Comparison of ENCODE assay signal across 22 mouse cellular contexts in the genomic region with DNA sequence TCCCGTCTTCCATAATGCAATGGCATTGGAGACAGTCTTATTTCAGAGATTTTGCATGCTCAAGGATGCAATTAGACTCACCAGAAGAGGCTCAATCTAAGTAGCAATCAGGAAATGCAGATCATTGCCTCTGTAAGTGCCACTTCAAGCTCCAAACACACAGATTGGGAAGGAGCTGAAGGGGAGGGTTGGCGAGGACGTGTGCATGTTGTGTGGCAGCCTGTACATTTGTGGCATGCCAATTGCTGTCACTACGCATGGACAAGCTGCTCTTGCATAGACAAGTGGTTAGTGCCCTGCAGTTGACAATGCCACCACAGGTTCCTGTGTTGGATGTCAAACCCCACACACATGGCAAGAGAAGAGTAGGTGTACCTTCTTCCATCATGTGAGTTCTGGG.
DNase-seq lines count a peak whose midpoint lies in the region; ATAC-seq and TF ChIP-seq lines count a peak whose summit lies in the region.
"Had no signal": no experiment of that assay in that cellular context is flagged by ENCODE, and none has a peak within 500 bp of the region (broad histone marks: within the 10 kb centered on the region; RNA-seq: fewer than 3 reads in every experiment).

No protein-coding gene starts in this region.

- H3K36me3 ChIP-seq in forebrain, postnatal 0 days (ENCODE audit: insufficient read depth): no peaks in the 10 kb centered on the region
- no peaks in the 10 kb centered on the region for H3K36me3 ChIP-seq in forebrain, embryonic 13.5 days (ENCODE audit: poor library complexity, severe bottlenecking)
- no peaks in the 10 kb centered on the region for H3K36me3 ChIP-seq in midbrain, embryonic 11.5 days (ENCODE audit: control insufficient read depth, insufficient read depth, low read length)
- no peaks in the 10 kb centered on the region for H3K36me3 ChIP-seq in midbrain, embryonic 10.5 days
- no peaks in the 10 kb centered on the region for H3K36me3 ChIP-seq in intestine, postnatal 0 days (ENCODE audit: control insufficient read depth, insufficient read depth)
- H3K36me3 ChIP-seq: embryonic facial prominence, embryonic 13.5 days; embryonic facial prominence, embryonic 15.5 days; forebrain, embryonic 10.5 days; forebrain, embryonic 15.5 days had no signal

- H3K9ac ChIP-seq in forebrain, postnatal 0 days: no peak overlapping the region
- no peak overlapping the region for H3K9ac ChIP-seq in forebrain, embryonic 13.5 days
- no peak overlapping the region for H3K9ac ChIP-seq in midbrain, embryonic 11.5 days (ENCODE audit: low read length)
- H3K9ac ChIP-seq in intestine, postnatal 0 days (ENCODE audit: low read depth, low read length): no peak overlapping the region
- H3K9ac ChIP-seq: embryonic facial prominence, embryonic 13.5 days; embryonic facial prominence, embryonic 15.5 days; forebrain, embryonic 15.5 days had no signal

- no peak overlapping the region for H3K4me2 ChIP-seq in forebrain, postnatal 0 days (ENCODE audit: low read depth)
- H3K4me2 ChIP-seq in forebrain, embryonic 13.5 days: no peak overlapping the region
- no peak overlapping the region for H3K4me2 ChIP-seq in midbrain, embryonic 11.5 days
- H3K4me2 ChIP-seq in intestine, postnatal 0 days (replicated peaks; ENCODE audit: low read depth): no peak overlapping the region
- H3K4me2 ChIP-seq: embryonic facial prominence, embryonic 13.5 days; embryonic facial prominence, embryonic 15.5 days; forebrain, embryonic 15.5 days had no signal

- H3K27me3 ChIP-seq in forebrain, postnatal 0 days (ENCODE audit: insufficient read depth, low read length): no peaks in the 10 kb centered on the region
- H3K27me3 ChIP-seq in forebrain, embryonic 13.5 days: no peaks in the 10 kb centered on the region
- no peaks in the 10 kb centered on the region for H3K27me3 ChIP-seq in midbrain, embryonic 11.5 days (ENCODE audit: control insufficient read depth, insufficient read depth, low read length)
- H3K27me3 ChIP-seq in midbrain, embryonic 10.5 days (ENCODE audit: low read depth, poor library complexity, severe bottlenecking): no peaks in the 10 kb centered on the region
- H3K27me3 ChIP-seq in intestine, postnatal 0 days (replicated peaks; ENCODE audit: control insufficient read depth, insufficient read depth, low read length): no peaks in the 10 kb centered on the region
- H3K27me3 ChIP-seq: embryonic facial prominence, embryonic 13.5 days; embryonic facial prominence, embryonic 15.5 days; forebrain, embryonic 15.5 days had no signal

- H3K4me1 ChIP-seq in forebrain, postnatal 0 days (ENCODE audit: insufficient read depth): no peaks in the 10 kb centered on the region; the same call in 1 of the 2 replicates
- H3K4me1 ChIP-seq in forebrain, embryonic 13.5 days: no peaks in the 10 kb centered on the region
- H3K4me1 ChIP-seq in midbrain, embryonic 11.5 days (ENCODE audit: control insufficient read depth, insufficient read depth, low read length): no peaks in the 10 kb centered on the region
- peaks cover 12% of the 10 kb centered on the region for H3K4me1 ChIP-seq in midbrain, embryonic 10.5 days
- H3K4me1 ChIP-seq in intestine, postnatal 0 days (replicated peaks; ENCODE audit: control insufficient read depth, insufficient read depth, low read length): no peaks in the 10 kb centered on the region
- H3K4me1 ChIP-seq: embryonic facial prominence, embryonic 13.5 days; embryonic facial prominence, embryonic 15.5 days; forebrain, embryonic 15.5 days had no signal

- peak; percentile 63 for ATAC-seq in forebrain, postnatal 0 days
- no peak for ATAC-seq in forebrain, embryonic 13.5 days
- no peak for ATAC-seq in midbrain, embryonic 11.5 days (ENCODE audit: low FRiP score)
- no peak for ATAC-seq in intestine, postnatal 0 days
- ATAC-seq: forebrain, embryonic 15.5 days had no signal

- 58% methylated on average over 4 of the region's 4 CpGs for WGBS in forebrain, postnatal 0 days
- WGBS in forebrain, embryonic 13.5 days: 77% methylated on average over 4 of the region's 4 CpGs
- 89% methylated on average over 4 of the region's 4 CpGs for WGBS in midbrain, embryonic 11.5 days
- WGBS in midbrain, embryonic 10.5 days: 92% methylated on average over 4 of the region's 4 CpGs
- 88% methylated on average over 4 of the region's 4 CpGs for whole genome bisulfite sequencing in intestine, postnatal 0 days

- no peaks in the 10 kb centered on the region for H3K9me3 ChIP-seq in forebrain, postnatal 0 days (ENCODE audit: low read length)
- H3K9me3 ChIP-seq in forebrain, embryonic 13.5 days (replicated peaks): no peaks in the 10 kb centered on the region
- no peaks in the 10 kb centered on the region for H3K9me3 ChIP-seq in midbrain, embryonic 11.5 days (ENCODE audit: control insufficient read depth, low read length)
- no peaks in the 10 kb centered on the region for H3K9me3 ChIP-seq in midbrain, embryonic 10.5 days (replicated peaks)
- no peaks in the 10 kb centered on the region for H3K9me3 ChIP-seq in intestine, postnatal 0 days (ENCODE audit: control insufficient read depth)
- H3K9me3 ChIP-seq: embryonic facial prominence, embryonic 13.5 days; embryonic facial prominence, embryonic 15.5 days; forebrain, embryonic 10.5 days; forebrain, embryonic 15.5 days had no signal

- H3K27ac ChIP-seq in forebrain, postnatal 0 days (ENCODE audit: low read depth, low read length): no peak overlapping the region
- H3K27ac ChIP-seq in forebrain, embryonic 13.5 days: no peak overlapping the region
- H3K27ac ChIP-seq in midbrain, embryonic 11.5 days (ENCODE audit: low read depth, low read length): no peak overlapping the region
- H3K27ac ChIP-seq in midbrain, embryonic 10.5 days (replicated peaks): no peak overlapping the region
- H3K27ac ChIP-seq in intestine, postnatal 0 days (ENCODE audit: low read depth, low read length): no peak overlapping the region
- H3K27ac ChIP-seq: embryonic facial prominence, embryonic 13.5 days; embryonic facial prominence, embryonic 15.5 days; forebrain, embryonic 10.5 days; forebrain, embryonic 15.5 days had no signal

- peak; percentile 30 for DNase-seq in forebrain, postnatal 0 days
- DNase-seq in midbrain, embryonic 11.5 days (ENCODE audit: low spot score, missing footprints): peak; percentile 45
- DNase-seq in midbrain, embryonic 10.5 days (ENCODE audit: low spot score): no peak
- DNase-seq in brain, adult 2 months (ENCODE audit: low read depth, low spot score): peak; percentile 10
- DNase-seq in brain, embryonic 14.5 days (ENCODE audit: low read depth): peak; percentile 48
- DNase-seq: adrenal gland, adult 2 months; adrenal gland, postnatal 10 days; adrenal gland, postnatal 25 days; cerebellum, adult 11 months; cerebellum, adult 18-20 months; cerebellum, adult 8-10 months; cerebellum, adult 9-11 months; cerebellum, postnatal 14 days; cerebellum, postnatal 36 days; embryo, embryonic 11 days had no signal

- TF ChIP-seq CTCF in forebrain, postnatal 0 days (IDR thresholded peaks at IDR 0.05; ENCODE audit: low read depth): no peak
- TF ChIP-seq CTCF in brain, embryonic 14.5 days (IDR thresholded peaks at IDR 0.05; ENCODE audit: borderline replicate concordance, extremely low read depth, insufficient read depth, insufficient read length): no peak
- TF ChIP-seq CTCF in intestine, postnatal 0 days (IDR thresholded peaks at IDR 0.05; ENCODE audit: low read depth): no peak

- no peak for TF ChIP-seq POLR2A in brain, embryonic 14.5 days (IDR thresholded peaks at IDR 0.05; ENCODE audit: borderline replicate concordance, extremely low read depth, insufficient read depth, insufficient read length, poor library complexity, severe bottlenecking)

- H3K4me3 ChIP-seq in forebrain, postnatal 0 days (ENCODE audit: low read depth, low read length): no peak overlapping the region
- no peak overlapping the region for H3K4me3 ChIP-seq in forebrain, embryonic 13.5 days
- H3K4me3 ChIP-seq in midbrain, embryonic 11.5 days (ENCODE audit: low read depth, low read length): no peak overlapping the region
- no peak overlapping the region for H3K4me3 ChIP-seq in midbrain, embryonic 10.5 days
- H3K4me3 ChIP-seq in intestine, postnatal 0 days (ENCODE audit: low read depth, low read length): no peak overlapping the region
- H3K4me3 ChIP-seq: embryonic facial prominence, embryonic 13.5 days; embryonic facial prominence, embryonic 15.5 days; erythroblast, embryonic 14.5 days; forebrain, embryonic 10.5 days; forebrain, embryonic 15.5 days had no signal
